Comparison of ENCODE assay signal across 8 mouse cellular contexts in the genomic region with DNA sequence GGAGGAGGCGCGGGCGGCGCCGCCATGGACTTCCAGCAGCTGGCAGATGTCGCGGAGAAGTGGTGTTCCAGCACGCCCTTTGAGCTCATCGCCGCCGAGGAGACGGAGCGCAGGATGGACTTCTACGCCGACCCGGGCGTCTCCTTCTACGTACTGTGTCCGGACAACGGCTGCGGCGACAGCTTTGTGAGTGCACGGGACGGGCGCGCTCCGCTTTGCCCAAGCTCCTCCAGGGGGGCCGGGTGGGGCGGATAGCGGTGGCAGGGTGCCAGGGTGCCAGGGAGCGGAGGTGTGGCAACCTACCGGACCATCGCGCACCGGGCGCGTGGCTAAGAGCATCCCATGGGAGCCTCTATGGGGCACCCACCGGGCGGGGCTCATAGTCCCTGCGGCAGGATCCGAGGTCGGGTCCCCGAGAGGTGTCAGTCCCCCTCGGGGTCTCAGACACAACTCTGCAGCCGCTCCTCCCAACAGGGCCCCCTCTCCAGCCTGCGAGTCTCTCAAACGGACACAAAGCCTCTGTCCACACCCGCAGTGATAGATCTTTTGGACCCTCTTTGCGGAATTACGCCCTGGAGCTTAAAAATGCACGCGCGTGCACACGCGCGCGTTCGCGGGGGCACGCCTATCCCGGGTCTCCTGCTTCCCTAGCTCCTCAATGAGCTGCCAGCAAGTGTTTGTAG. TPM values are rescaled to one million over a fixed set of nuclear protein-coding genes. Genes with fewer than 3 reads are reported as not detected.
A peak's percentile ranks its signal among the peaks of the same experiment; 100 is the strongest.
DNase-seq lines count a peak whose midpoint lies in the region; ATAC-seq lines count a peak whose summit lies in the region.

No protein-coding gene starts in this region.

- no peaks in the 10 kb centered on the region for H3K36me3 ChIP-seq in neural tube, embryonic 11.5 days (ENCODE audit: control insufficient read depth, insufficient read depth, low read length)
- H3K36me3 ChIP-seq in forebrain, embryonic 15.5 days, result no peaks in the 10 kb centered on the region
- H3K36me3 ChIP-seq in liver, embryonic 13.5 days, result no peaks in the 10 kb centered on the region
- no peaks in the 10 kb centered on the region for H3K36me3 ChIP-seq in stomach, embryonic 15.5 days

- peak overlapping the region; percentile 70 for H3K4me3 ChIP-seq in neural tube, embryonic 11.5 days (ENCODE audit: low read depth, low read length)
- H3K4me3 ChIP-seq in forebrain, embryonic 15.5 days, result peak overlapping the region; percentile 84
- peak overlapping the region; percentile 76 for H3K4me3 ChIP-seq in liver, embryonic 13.5 days (replicated peaks)
- H3K4me3 ChIP-seq in stomach, embryonic 15.5 days (replicated peaks), result peak overlapping the region; percentile 79

- 0 out of 2 replicates have a peak, but pooled peaks cover 3% of the 10 kb centered on the region for H3K27me3 ChIP-seq in neural tube, embryonic 11.5 days (ENCODE audit: control insufficient read depth, insufficient read depth, low read length)
- no peaks in the 10 kb centered on the region for H3K27me3 ChIP-seq in forebrain, embryonic 15.5 days
- H3K27me3 ChIP-seq in liver, embryonic 13.5 days, result peaks cover 40% of the 10 kb centered on the region
- 0 out of 2 replicates have a peak, but pooled peaks cover 7% of the 10 kb centered on the region for H3K27me3 ChIP-seq in stomach, embryonic 15.5 days (replicated peaks)

- peak; percentile 46 to 72 for DNase-seq in cerebellum, postnatal 36 days
- DNase-seq in cerebellum, postnatal 25 days, result no peak
- DNase-seq in neural tube, embryonic 11.5 days (ENCODE audit: low spot score), result peak; percentile 56
- no peak for DNase-seq in neural tube, embryonic 10.5 days (ENCODE audit: extremely low spot score, low spot score)
- DNase-seq in liver, embryonic 13.5 days, result no peak
- no peak for DNase-seq in kidney, postnatal 14 days

- no peaks in the 10 kb centered on the region for H3K9me3 ChIP-seq in neural tube, embryonic 11.5 days (ENCODE audit: control insufficient read depth, low read length)
- H3K9me3 ChIP-seq in forebrain, embryonic 15.5 days, result no peaks in the 10 kb centered on the region
- H3K9me3 ChIP-seq in liver, embryonic 13.5 days (replicated peaks), result no peaks in the 10 kb centered on the region
- H3K9me3 ChIP-seq in stomach, embryonic 15.5 days, result no peaks in the 10 kb centered on the region

- peak; percentile 58 for ATAC-seq in neural tube, embryonic 11.5 days (ENCODE audit: insufficient read depth, low FRiP score, low TSS enrichment)
- peak; percentile 76 for ATAC-seq in forebrain, embryonic 15.5 days (replicated peaks)
- ATAC-seq in liver, embryonic 13.5 days (ENCODE audit: low read depth), result peak; percentile 52
- ATAC-seq in stomach, embryonic 15.5 days (ENCODE audit: insufficient read depth, low FRiP score, low read depth), result peak; percentile 50; the same call in 1 of the 2 replicates

- under 1% methylated on average over 59 of the region's 61 CpGs for WGBS in neural tube, embryonic 11.5 days
- under 1% methylated on average over 61 of the region's 61 CpGs for WGBS in forebrain, embryonic 15.5 days
- WGBS in liver, embryonic 13.5 days (ENCODE audit: insufficient replicate concordance), result under 1% methylated on average over 61 of the region's 61 CpGs
- WGBS in stomach, embryonic 15.5 days, result under 1% methylated on average over 60 of the region's 61 CpGs

- peak overlapping the region; percentile 91 for H3K4me2 ChIP-seq in neural tube, embryonic 11.5 days (ENCODE audit: low read depth)
- H3K4me2 ChIP-seq in forebrain, embryonic 15.5 days (replicated peaks), result peak overlapping the region; percentile 76
- H3K4me2 ChIP-seq in liver, embryonic 13.5 days, result peak overlapping the region; percentile 100
- peak overlapping the region; percentile 94 for H3K4me2 ChIP-seq in stomach, embryonic 15.5 days

- H3K9ac ChIP-seq in neural tube, embryonic 11.5 days (ENCODE audit: low read length), result peak overlapping the region; percentile 64
- peak overlapping the region; percentile 87 for H3K9ac ChIP-seq in forebrain, embryonic 15.5 days (replicated peaks)
- H3K9ac ChIP-seq in liver, embryonic 13.5 days, result peak overlapping the region; percentile 76
- peak overlapping the region; percentile 35 for H3K9ac ChIP-seq in stomach, embryonic 15.5 days

- H3K27ac ChIP-seq in neural tube, embryonic 11.5 days (ENCODE audit: low read depth, low read length), result peak overlapping the region; percentile 67
- H3K27ac ChIP-seq in forebrain, embryonic 15.5 days (replicated peaks), result peak overlapping the region; percentile 86
- no peak overlapping the region for H3K27ac ChIP-seq in liver, embryonic 13.5 days
- H3K27ac ChIP-seq in stomach, embryonic 15.5 days, result peak overlapping the region; percentile 55

- peaks cover 7% of the 10 kb centered on the region; the same call in 1 of the 2 replicates for H3K4me1 ChIP-seq in neural tube, embryonic 11.5 days (ENCODE audit: control insufficient read depth, insufficient read depth, low read length)
- peaks cover 37% of the 10 kb centered on the region for H3K4me1 ChIP-seq in forebrain, embryonic 15.5 days
- H3K4me1 ChIP-seq in liver, embryonic 13.5 days (replicated peaks), result peaks cover 46% of the 10 kb centered on the region
- H3K4me1 ChIP-seq in stomach, embryonic 15.5 days, result 0 out of 2 replicates have a peak, but pooled peaks cover 12% of the 10 kb centered on the region

RNA-seq across cellular contexts. Expression of gene Mturn, which starts 0.5 kb away (rescaled TPM):
- polyA plus RNA-seq in neural tube, embryonic 11.5 days (2014; fragmentation: Nextera tagmentation; extraction: Ambion mirVana), result 30.5 and 35.8 TPM in 2 replicates
- polyA plus RNA-seq in forebrain, embryonic 15.5 days (2015; fragmentation: Nextera tagmentation; extraction: Ambion mirVana), result 121 and 129 TPM in 2 replicates
- 0.88 and 1.2 TPM in 2 replicates for polyA plus RNA-seq in liver, embryonic 13.5 days (2015; fragmentation: Nextera tagmentation; extraction: Ambion mirVana)
- polyA plus RNA-seq in stomach, embryonic 15.5 days (2015; fragmentation: Nextera tagmentation; extraction: Ambion mirVana), result 8.0 and 8.2 TPM in 2 replicates

Comparison
In these comparisons a context has a peak if more than half of its experiments do, and no peak if none do; other contexts are left out.
1. DNase-seq: peak in cerebellum, postnatal 36 days (2 of 2) and neural tube, embryonic 11.5 days (single experiment); none in cerebellum, postnatal 25 days (0 of 2), neural tube, embryonic 10.5 days (single experiment), liver, embryonic 13.5 days (single experiment) and kidney, postnatal 14 days (single experiment).
2. H3K9ac ChIP-seq: peak in every context shown above with its lines; median percentile 87 in forebrain, embryonic 15.5 days; 76 in liver, embryonic 13.5 days; 64 in neural tube, embryonic 11.5 days; 35 in stomach, embryonic 15.5 days.
3. Peak in every context shown above with its lines, with median percentiles within 50 percentile points of each other: ATAC-seq, H3K4me2 ChIP-seq and H3K4me3 ChIP-seq.